Mouse (Mus musculus) small intestine, adult 2 months (tissue): Measurements from ENCODE around the gene Pdk3.

ENCODE experiments used
- CTCF ChIP-seq: fragments of 200-500 bp; IDR thresholded peaks from 2 replicates; pipeline ENCODE4 v1.5.1; 2012; ENCODE audit warnings: low read depth, mild to moderate bottlenecking, control low read depth, inconsistent platforms, low read length, moderate library complexity, mixed read lengths; ENCODE audit not compliant: insufficient replicate concordance, insufficient read length; ENCODE audit errors: extremely low read depth
- POLR2A ChIP-seq: fragments of 200-500 bp; IDR thresholded peaks from 2 replicates; pipeline ENCODE4 v1.6.1; 2012; ENCODE audit warnings: low read depth, mild to moderate bottlenecking, control low read depth, inconsistent platforms, low read length, moderate library complexity

- TF ChIP-seq POLR2A: no peak
- no peak for TF ChIP-seq CTCF
Observed at GRCm38 (mm10) chrX:93789562-93789961, 42.4 kb downstream of the Pdk3 start.
